Mouse (Mus musculus) forelimb bud, embryonic 11.5 days (tissue): Measurements from ENCODE around the gene Prss22.

ENCODE experiments used
- DNase-seq: peaks from one replicate; pipeline ENCODE4 v3.0.0-alpha.2; 2012; ENCODE audit warnings: low read depth, low spot score

The Prss22 gene

DNA sequence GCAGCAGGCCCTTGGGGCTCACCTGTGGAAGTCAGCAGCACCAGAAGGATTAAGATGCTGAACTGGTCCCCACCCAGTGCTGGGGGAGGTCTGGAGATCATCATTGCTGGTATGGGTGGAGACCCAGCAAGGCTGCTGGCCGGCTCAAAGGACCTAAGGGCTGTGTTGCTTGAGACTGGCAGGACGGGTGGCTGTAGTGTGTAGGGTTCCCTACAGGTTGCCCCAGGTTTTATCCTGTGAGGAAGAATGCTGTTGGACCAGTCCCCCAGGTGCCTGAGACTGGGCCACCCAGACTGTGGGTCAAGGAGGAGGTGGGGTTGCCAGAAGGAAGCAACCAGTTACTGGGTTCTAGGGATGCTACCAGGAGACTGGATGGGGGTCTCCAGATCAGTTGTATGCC is at the start of gene Prss22:
Gene Prss22 (minus strand): TSS at position 200 of the 400 bp plus-strand sequence.
- DNase-seq, result peak; percentile 23

DNA sequence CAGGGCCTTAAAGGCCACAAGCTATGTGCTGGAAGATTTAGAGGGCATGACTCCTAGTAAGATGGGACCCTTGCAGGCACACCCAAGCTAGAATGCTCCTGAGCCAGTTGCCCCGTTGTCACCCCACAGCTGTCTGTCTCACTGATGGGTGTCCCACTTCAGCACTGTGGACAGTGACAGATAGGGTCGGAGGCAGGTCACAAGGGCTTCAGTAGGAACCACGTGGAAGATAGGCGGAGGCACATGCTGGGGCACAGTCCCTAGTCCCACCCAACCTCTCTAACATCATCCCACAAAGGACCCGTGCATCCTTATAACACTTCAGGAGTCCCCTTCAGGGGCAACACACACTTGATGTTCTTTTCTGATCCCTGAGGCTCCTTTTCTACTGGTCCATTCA is 48.1 kb upstream of the Prss22 start:
- no peak for DNase-seq

DNA sequence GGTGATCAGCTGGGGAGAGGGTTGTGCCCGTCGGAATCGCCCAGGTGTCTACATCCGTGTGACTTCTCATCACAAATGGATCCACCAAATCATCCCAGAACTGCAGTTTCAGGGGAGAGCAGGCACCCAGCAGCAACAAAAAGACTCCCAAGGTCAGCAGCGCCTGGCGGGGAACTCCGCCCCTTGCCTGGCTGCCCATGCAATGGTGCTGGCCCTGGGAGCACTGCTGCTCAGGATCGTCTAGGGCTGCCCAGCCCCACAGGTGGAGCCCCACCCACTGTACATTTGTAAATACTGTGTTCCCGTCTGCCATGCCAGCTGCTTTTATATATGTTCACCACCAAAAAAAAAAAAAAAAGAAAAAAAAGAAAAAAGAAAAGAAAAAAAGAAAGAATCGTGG is 47.7 kb upstream of the Prss22 start:
- no peak for DNase-seq

DNA sequence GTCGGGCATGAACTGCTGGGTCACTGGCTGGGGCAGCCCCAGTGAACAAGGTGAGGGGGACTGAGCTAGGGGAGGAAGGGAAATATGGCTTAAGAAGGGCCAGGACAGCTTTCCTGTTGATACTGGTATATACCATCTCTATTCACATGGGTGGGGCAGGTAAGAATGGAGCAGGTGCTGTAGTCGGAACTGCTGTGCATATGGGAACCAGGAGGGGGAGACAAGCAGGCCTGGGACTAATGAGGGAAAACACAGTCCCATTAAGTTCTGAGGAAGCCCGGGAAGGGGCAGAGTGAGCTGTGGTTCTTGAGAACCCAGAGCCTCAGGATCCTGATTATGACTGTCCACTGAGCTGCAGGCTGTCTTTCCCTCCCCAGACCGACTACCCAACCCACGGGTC is 46.6 kb upstream of the Prss22 start:
- DNase-seq, result no peak

DNA sequence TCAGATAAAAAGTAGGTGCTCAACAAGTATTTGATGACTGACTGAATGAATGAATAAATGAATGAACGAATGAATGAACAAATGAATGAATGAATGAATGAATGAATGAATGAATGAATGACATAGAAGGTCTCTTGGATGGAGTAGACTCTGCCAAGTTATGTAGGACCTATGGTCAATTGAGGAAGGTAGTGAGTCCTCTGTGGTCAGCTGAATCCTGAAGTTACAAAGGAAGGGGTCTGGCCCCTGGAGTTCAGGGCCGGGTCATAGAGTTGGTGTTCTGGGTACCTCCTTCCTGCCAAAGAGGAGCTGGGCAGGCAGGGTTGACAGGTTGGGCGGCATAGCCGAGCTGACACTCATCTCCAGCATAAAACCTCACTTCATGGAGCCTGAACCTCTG is 39.9 kb upstream of the Prss22 start, which contains the start of gene Prss27:
Gene Prss27 (plus strand): TSS at position 301 of the 400 bp plus-strand sequence.
- no peak for DNase-seq

DNA sequence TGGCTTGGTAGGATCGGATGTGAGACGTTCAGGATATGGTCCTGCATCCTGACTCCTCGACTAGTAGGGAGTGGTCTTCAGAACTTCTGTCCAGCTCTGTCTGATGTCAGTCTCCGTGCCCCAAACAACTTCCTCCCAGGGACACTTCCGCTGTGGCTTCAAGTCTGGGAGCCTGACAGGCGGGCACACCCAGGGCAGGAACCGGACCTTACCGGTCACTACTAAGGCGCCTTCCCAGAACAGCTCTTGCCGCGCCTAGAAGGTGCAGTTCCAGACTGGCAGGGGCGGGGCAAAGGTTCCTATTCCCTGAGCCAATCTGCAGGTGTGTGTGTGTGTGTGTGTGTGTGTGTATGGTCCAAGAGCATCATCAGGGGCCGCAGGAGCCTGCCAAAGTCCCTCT is 39.5 kb upstream of the Prss22 start:
- no peak for DNase-seq

DNA sequence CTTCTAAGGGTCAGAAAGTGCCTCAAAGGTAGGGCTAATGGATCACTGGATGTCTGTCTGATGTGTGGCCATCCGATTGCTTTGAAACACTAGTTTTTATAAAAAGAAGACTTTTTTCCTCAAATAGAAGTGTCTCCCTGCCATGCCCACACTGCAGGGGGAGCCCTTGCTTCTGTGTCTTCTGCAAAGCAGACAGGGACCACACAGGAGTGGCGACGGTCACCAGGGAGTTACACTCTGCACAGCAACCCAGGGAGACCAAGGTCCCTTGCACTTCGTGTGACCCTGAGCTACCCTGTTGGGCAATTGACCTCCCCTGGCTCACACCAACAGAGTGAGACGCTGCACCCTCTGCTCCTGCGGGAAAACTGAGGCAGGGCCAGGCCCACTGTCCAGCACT is 39.1 kb upstream of the Prss22 start:
- DNase-seq, result no peak

DNA sequence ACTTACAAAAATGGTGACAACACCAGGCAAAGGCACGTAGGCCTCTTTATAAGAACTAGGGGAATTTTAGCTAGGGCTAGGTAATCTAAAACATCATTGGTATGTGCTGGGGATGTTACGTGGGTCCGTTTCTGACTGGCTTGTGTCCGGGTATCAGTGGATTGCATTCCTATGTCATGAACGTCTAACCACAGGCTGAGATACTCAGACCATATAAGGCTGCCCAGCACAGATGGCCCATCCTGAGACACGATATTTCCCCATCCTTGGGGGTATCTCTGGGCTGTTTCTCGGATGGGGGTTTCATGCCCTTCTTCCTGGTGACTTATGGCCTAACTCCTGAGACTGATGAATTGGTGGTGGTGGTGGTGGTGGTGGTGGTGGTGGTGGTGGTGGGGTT is 37.2 kb upstream of the Prss22 start:
- no peak for DNase-seq

DNA sequence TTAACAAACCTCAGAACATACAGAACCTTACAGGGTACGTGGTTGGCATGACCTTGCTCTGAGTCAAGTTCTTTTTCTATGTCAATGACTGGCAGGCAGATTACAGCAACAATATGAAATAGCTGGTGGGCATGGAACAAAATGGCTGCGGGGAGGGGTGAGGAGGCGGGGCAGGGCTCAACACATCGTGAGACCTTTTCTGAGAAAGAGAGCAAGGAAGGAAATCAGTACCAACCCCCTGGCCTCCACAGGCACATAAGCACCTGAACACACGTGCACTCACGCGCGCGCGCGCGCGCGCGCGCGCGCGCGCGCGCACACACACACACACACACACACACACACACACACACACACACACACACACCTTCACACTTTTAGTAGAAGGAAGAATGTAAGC is 32.7 kb upstream of the Prss22 start:
- no peak for DNase-seq

DNA sequence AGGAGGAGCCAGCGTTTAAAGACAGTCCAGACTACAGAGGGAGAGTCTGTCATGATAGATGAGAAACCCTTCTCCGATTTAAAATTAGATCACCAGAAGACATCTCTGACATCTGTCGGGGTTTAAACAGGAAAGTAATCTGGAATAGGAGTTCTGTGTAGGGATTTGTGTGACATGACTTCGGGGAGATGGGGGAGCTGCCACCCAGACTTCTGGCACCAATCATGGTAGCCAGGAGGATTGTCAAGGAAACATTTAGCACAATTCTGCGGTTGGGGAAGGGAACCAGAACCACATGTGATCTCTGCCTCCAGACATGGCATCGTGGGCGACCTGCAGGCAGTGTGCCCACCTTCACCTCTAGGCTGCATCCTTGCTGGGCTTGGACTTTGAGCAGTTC is 31.6 kb upstream of the Prss22 start:
- no peak for DNase-seq

DNA sequence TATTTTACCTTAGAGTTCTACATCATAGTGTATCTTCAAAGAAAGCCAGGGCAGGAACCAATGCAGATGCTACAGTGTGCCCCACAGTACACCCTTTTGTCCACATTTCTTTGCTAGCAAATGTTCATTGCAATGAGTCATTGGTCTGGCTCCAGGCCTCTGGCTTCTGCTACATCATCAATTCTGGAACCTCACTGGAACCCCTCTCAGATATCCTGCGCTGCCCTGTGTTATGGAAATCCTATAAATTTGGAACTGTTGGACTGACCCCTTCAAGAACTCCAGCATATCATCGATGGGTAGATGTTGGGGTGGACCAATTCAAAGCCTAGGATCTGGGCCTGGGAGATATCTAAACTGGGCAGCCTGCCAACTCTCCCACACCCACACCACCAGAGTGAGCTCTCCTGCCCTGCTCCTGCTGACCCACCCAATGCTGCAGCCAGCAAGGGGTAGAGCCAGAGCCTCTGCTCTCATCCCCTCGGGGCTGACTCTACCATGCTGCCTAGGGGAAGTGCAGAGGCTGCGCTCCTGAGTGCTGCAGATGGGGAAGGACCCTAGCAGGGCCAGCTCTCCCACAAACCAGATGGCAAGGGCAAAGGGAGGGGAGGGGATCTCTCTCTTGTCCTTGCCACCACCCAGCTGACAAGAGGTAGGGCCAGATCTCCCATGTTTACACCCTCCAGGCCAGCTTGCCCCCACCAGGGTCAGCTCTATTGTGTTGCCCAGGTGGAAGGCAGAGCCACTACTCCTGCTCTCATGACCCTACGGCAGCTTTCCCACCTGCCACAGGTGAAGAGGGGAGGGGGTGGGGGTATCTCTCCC is 23.7 kb upstream of the Prss22 start:
- no peak for DNase-seq

DNA sequence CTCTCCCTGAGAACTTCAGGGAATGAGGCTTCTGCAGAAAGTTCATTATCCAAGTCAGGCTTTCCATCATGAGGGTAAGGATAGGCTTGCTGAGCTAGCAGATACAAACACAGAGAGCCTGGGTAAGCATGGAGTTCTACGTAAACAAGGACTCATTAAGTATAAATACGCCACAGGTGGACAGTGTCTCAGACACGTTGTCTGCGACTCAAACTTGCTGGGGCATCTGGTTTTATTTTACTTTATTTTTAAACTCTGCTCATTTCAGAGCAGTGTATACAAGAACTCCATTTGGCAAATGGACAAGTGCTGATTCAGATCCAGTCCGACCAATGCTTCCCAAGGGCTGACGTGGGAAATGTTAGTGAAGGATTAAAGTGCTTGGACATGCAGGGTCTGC is 22.8 kb upstream of the Prss22 start:
- peak; percentile 23 for DNase-seq

DNA sequence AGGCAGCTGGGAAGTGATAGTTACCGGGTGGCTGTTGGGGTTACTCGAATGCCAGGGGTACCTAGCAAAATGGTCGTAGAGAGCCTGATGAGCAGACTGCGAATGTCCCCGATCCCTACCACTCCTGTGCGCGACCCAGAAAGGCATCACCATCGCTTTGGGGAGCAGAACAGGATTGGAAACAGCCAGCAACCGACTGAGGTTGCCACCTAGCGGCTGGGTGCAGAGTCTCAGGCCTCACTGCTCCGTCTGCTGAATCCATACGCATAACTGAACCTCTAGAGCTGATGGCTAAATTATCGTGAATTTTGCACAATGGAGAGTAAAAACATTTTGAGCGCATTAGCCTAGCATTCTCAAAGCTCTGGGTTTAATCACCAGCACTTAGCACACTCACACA is 17.8 kb upstream of the Prss22 start:
- DNase-seq, result peak; percentile 34

DNA sequence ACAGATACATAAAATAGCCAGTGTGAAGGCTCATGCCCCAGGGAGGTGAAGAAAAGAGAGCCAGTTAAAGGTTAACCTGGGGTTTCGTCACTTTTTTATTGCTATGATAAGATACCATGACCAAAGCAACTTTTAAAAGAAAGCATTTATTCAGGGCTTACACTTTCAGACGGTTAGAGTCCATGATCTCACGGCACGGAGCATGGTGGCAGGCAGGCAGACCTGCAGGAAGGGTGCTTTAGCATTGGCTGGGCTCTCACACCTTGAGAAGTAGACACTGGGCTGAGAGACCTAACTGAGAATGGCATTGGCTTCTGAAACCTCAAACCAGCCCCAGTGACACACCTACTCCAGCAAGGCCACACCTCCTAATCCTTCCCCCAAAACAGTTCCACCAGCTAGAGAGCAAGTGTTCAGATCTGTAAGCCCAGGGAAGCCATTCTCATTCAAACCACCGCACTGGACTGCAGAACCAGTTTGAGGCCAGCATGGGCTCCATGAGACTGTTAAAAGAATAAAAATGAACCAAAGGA is 16.6 kb upstream of the Prss22 start:
- no peak for DNase-seq

DNA sequence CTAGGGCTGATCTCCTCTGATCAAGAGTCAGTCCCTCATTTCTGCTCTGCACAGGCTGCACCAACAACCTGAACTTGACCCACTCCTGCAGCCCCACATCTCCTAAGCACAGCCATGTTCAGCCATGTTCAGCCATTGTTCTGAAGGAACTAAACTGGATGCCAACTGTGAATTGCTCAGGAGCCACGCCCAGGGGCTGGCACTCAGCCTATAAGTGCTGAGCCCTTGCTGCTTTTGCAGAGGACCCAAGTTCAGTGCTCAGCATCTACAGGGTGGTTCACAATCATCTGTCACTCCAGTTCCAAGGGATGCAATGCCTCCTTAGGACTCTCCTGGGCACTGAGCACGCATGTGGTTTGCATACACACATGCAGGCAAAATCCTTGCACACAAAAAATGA is 15.0 kb upstream of the Prss22 start:
- DNase-seq, result no peak

DNA sequence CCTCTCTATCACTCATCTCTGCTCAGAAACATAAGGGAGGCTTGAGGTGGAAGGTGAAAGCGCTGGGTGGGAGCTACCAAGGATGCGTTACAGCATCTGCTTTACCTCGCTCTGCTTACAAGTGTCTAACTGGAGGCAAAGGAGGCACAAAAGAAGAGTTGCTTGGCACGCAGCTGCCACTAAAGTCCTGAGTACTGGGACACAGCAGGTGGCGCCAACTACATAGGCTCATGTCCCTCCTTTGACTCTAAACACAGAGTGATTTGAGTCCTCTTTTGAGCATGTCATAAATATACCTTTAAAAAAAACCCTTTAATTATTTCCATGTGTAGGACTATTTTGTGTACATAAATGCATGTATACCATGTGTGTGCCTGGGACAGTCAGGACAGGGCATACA is 11.7 kb upstream of the Prss22 start:
- no peak for DNase-seq

DNA sequence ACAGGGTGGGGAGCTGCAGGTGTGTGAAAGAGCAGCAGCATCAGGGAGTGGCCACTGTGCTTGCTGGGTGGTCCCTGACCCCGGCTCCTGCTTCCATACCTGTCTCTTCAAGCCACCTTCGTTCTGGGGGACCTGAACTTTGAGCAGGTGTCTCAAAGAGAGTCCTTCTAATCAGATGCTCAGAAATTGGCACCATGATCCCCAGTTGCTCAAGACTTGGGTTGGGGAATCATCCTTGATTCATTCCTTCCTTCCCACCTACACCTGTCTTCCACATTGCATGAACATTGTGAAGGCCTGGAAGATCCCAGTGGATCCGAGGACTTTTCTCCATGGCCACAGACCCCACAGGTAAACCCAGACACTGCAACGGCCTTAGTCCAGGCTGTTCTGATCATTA is 10.2 kb upstream of the Prss22 start:
- DNase-seq, result no peak

DNA sequence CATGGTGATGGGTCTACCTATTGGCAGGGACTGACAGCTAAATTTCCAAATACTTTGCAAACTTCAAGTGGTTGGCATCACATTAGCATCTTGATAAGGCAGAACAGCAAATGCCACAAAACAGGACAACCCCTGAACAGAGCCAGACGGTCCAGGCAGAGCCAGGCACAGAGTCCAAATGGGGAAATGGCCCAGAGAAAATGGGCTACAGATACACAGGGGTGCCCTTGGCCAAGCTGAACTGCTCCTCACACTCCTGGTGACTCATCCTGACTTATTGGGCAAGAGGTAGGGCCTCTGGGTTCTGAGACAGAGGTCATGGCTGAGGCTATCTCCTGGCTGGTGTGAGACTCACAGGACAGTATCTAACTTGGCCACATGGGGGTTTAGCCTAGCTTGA is 9.5 kb upstream of the Prss22 start:
- no peak for DNase-seq

DNA sequence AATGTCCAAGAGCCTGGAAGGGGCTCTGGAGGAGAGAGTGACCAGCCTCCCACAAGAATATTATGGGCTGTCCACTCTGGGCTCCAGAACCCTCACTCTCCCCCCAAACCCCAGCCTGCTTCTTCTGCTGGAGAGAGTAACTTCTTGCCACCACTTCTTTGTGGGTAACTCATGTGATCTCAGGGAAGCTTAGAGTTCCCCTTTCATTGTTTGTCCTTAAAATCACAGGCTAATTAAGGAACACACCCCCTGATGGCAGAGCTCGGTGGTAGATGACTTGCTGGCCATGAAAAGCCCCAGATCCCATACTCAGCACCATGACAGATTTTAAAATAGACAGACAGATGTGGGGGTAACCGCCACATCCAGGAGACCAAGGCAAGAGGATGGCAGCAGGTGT is 9.0 kb upstream of the Prss22 start:
- no peak for DNase-seq

DNA sequence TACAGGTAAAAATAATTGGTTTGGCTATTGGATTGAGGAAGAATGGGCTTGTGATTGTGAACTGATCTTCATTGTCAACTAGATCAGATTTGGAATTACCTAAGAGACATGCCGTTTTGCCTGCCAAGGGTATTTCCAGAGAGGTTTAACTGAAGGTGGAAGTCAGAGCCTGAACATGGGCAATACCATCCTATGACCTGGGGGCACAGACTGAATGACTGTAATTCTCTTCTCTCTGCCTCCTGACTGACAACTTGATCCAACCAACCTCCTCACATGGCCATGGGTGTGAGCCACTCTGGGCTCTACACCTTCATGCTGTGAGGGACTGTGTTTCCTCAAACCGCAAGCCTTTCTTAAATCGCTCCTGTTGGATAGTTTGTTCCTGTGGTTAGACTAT is 7.1 kb upstream of the Prss22 start:
- no peak for DNase-seq

DNA sequence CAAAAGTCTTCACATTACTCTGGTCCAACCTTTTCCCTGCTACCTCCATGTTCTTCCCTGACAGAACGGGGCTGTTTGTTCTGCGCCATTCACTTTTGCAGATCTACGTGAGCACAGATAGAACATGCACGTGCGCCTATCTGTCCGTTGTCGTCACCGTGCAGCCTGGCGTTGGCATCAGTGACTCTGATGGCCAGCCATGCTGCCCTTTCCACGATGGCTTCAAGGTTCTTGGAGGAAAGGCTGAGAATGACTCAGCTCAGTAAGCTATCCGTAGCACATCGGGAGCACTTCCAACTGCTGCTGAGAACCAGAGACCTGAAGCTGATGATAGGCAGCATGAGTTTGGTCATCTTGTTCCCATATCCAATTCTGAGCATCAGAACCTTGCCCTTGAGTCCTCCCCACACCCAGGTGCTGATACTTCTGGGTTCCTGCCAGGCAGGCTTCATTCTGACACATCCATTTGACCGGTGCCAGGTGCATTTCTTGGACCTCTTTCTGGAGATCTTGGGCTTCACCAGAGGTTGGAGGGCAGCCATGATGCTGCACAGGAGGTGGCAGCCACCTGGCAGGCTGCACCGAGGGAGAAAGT is 6.3 kb upstream of the Prss22 start:
- DNase-seq, result no peak

DNA sequence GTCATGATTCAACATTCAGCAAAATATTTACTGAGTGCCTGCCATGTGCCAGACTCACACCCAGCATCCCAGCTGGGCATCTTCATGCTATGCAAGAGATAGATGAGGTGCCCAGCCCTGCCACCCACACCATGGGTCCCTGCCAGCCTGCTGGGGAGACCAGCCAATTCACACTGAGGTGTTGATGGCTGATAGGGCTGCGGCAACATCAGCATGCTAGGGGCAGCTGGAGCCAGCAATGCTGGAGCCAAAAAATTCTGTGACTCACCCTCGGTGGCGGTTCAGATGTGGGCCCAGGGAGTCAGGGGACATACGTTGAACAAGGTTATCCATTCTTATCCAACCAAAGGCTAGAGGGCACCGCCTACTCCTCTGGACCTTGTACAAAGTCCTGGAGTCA is 2.5 kb upstream of the Prss22 start:
- DNase-seq, result no peak

DNA sequence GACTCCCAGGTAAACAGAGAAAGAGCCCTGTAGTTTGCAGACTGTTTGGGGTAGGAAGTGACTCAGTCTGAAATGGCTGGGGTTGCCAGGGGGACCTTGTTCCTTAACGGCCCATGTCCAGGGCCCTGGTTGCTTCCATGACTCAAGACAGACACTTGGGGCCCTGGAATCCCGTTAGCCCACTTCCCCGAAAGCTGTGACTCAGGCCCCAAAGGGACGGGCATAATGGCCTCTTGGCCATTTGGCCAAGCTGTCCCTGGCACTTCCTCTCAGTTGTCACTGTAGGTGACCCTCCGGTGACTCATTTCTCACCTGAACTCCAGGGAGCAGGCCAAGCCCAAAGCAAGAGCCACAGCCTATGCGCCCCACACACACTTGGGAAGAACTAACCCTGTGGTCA is 483 bp upstream of the Prss22 start:
- DNase-seq, result no peak
